Mouse (Mus musculus) hindbrain, embryonic 14.5 days (tissue): ENCODE measurements around the gene Vmn1r68. TPM values are rescaled to one million over a fixed set of nuclear protein-coding genes. Genes with fewer than 3 reads are reported as not detected.

Experiments used
- ATAC-seq: fragments of 200-750 bp; cut with Nextera tagmentation; 2 replicates; pipeline ENCODE4 v1.8.0; 2017; ENCODE audit warnings: moderate number of reproducible peaks, mild to moderate bottlenecking, moderate TSS enrichment, moderate library complexity; ENCODE audit not compliant: low FRiP score
- DNase-seq: peaks from one replicate; pipeline ENCODE4 v3.0.0-alpha.2; 2015; ENCODE audit warnings: low spot score
- H3K27ac ChIP-seq: fragments of 300-500 bp; sonication (generic); 2 replicates; pipeline ENCODE4 v1.5.1; 2014; ENCODE audit warnings: mild to moderate bottlenecking, moderate library complexity
- H3K27me3 ChIP-seq: fragments of 300-500 bp; sonication (generic); 2 replicates; pipeline ENCODE4 v1.6.1; 2014; ENCODE audit warnings: mild to moderate bottlenecking, low read length, mixed read lengths; ENCODE audit not compliant: control insufficient read depth, insufficient read depth
- H3K36me3 ChIP-seq: fragments of 300-500 bp; sonication (generic); replicated peaks from 2 replicates; pipeline ENCODE4 v1.6.1; 2014; ENCODE audit not compliant: control insufficient read depth, insufficient read depth
- H3K4me1 ChIP-seq: fragments of 300-500 bp; sonication (generic); replicated peaks from 2 replicates; pipeline ENCODE4 v1.6.1; 2014; ENCODE audit warnings: antibody characterized with exemption, low read length, mixed read lengths; ENCODE audit not compliant: control insufficient read depth, insufficient read depth
- H3K4me2 ChIP-seq: fragments of 300-500 bp; sonication (generic); replicated peaks from 2 replicates; pipeline ENCODE4 v1.6.1; 2014; ENCODE audit warnings: mild to moderate bottlenecking, moderate library complexity
- H3K4me3 ChIP-seq: fragments of 300-500 bp; sonication (generic); replicated peaks from 2 replicates; pipeline ENCODE4 v1.5.1; 2014; ENCODE audit warnings: mild to moderate bottlenecking, low read length
- H3K9ac ChIP-seq: fragments of 300-500 bp; sonication (generic); 2 replicates; pipeline ENCODE4 v1.6.1; 2014
- H3K9me3 ChIP-seq: fragments of 300-500 bp; sonication (generic); 2 replicates; pipeline ENCODE4 v1.6.1; 2016; ENCODE audit warnings: low read length; ENCODE audit not compliant: control insufficient read depth
- WGBS: fragments of 180-500 bp; shearing (Covaris S2); extraction: QIAGEN DNeasy Blood & Tissue Kit; methylation state at CpG from one replicate; pipeline ENCODE4 v1.1.7; 2014; 5-methylcytosine and 5-hydroxymethylcytosine counted together
- polyA plus RNA-seq: library from polyadenylated mRNA; unstranded; fragments of >200 nt; fragmentation: Nextera tagmentation; extraction: Ambion mirVana; gene quantifications from 2 replicates; pipeline ENCODE4 v1.2.1, GENCODE M21; 2014

The Vmn1r68 gene
- polyA plus RNA-seq = not detected in 2 replicates

DNA sequence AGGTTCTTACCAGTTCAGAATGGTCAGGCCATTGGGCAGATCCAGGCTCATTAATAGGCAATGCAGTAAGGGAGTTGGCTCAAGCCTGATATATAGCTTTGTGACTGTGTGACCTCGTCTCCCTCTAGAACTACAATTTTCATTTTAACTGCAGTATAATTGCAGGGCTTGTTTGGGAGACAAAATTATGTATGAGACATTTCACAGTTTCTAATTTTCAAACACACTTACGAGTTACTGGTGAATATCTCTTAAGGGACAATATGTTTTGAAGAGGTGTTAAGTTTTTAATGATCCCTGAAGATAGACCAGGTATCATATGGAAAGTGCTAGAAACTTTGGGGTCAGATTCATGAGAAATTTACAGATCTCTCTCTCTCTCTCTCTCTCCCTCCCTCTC lies at the start of gene Vmn1r68:
TSS of gene Vmn1r68 (minus strand) at position 101 of the 400 bp plus-strand sequence.
- Histone ChIP-seq H3K27me3 (no peaks in the 10 kb centered on the region), H3K27ac (no peak within 1 kb of the TSS), H3K9me3 (peaks cover 11% of the 10 kb centered on the region; the same call in 1 of the 2 replicates), H3K4me3 (no peak within 1 kb of the TSS), H3K4me1 (no peaks in the 10 kb centered on the region), H3K9ac (no peak within 1 kb of the TSS), H3K36me3 (no peaks in the 10 kb centered on the region), H3K4me2 (no peak within 1 kb of the TSS)
- ATAC-seq = no peak
- DNase-seq = no peak
- WGBS = 70% methylated on average over 2 of the region's 2 CpGs

DNA sequence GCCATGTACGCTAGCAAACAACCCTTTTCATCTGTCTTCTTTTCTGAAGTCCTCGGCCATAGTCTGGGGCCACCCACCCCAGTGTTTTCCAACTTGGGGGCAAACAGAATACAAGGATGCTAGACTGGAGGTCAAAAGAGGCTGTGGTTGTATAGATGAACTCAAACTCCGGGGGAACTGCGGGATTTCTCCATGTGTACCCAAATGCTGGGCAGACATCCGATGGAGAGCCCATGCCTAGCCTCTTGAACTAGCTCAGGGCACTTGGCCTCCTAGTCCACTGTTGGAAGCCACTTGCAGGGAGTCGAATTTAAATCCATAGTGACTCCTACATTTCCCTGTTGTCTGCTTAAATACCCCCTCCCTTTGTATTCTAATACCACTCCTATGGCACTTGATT lies 62.7 kb downstream of the Vmn1r68 start:
- DNase-seq = no peak
- no peak for ATAC-seq
- H3K27ac ChIP-seq = no peak overlapping the region

GRCm38 (mm10) chr7:10494786-10495521 lies 63.3 kb downstream of the Vmn1r68 start, which contains the start of gene Zik1:
Zik1 (minus strand) TSS chr7:10495394.
- no peaks in the 10 kb centered on the region for H3K27me3 ChIP-seq
- peaks cover 30% of the 10 kb centered on the region for H3K36me3 ChIP-seq
- DNase-seq = peak; percentile 89
- WGBS = 1% methylated on average over 33 of the region's 33 CpGs
- peak within 1 kb of the TSS; percentile 61 for H3K4me3 ChIP-seq
- peak within 1 kb of the TSS; percentile 75 for H3K27ac ChIP-seq
- H3K4me1 ChIP-seq = peaks cover 19% of the 10 kb centered on the region
- ATAC-seq = peak; percentile 99
- H3K4me2 ChIP-seq = peak within 1 kb of the TSS; percentile 82
- H3K9me3 ChIP-seq = no peaks in the 10 kb centered on the region
- peak within 1 kb of the TSS; percentile 82 for H3K9ac ChIP-seq

More for the DNA sequence above, 62.7 kb downstream of the Vmn1r68 start:
- Histone ChIP-seq H3K36me3 (peaks cover 24% of the 10 kb centered on the region), H3K4me1 (peaks cover 19% of the 10 kb centered on the region), H3K4me3 (peak overlapping the region; percentile 61), H3K27me3 (no peaks in the 10 kb centered on the region), H3K9ac (peak overlapping the region; percentile 82), H3K4me2 (peak overlapping the region; percentile 82), H3K9me3 (no peaks in the 10 kb centered on the region)
- 32% methylated on average over 6 of the region's 6 CpGs for WGBS

GRCm38 (mm10) chr7:10480588-10481233 lies 77.6 kb downstream of the Vmn1r68 start:
- ATAC-seq = peak; percentile 68; the same call in 1 of the 2 replicates
- Histone ChIP-seq H3K27me3 (no peaks in the 10 kb centered on the region), H3K4me2 (peak overlapping the region; percentile 39), H3K4me1 (no peaks in the 10 kb centered on the region), H3K4me3 (peak overlapping the region; percentile 29), H3K9ac (peak overlapping the region; percentile 16; the same call in 1 of the 2 replicates), H3K9me3 (no peaks in the 10 kb centered on the region), H3K27ac (no peak overlapping the region), H3K36me3 (no peaks in the 10 kb centered on the region)
- WGBS = 62% methylated on average over 18 of the region's 18 CpGs
- DNase-seq = peak; percentile 65

GRCm38 (mm10) chr7:10479813-10480212 lies 78.5 kb downstream of the Vmn1r68 start:
- no peak overlapping the region for H3K4me3 ChIP-seq
- DNase-seq (no peak), ATAC-seq (no peak)
- H3K4me2 ChIP-seq = no peak overlapping the region
- no peaks in the 10 kb centered on the region for H3K9me3 ChIP-seq
- H3K36me3 ChIP-seq = no peaks in the 10 kb centered on the region
- no peak overlapping the region for H3K27ac ChIP-seq
- H3K4me1 ChIP-seq = no peaks in the 10 kb centered on the region
- H3K9ac ChIP-seq = no peak overlapping the region
- H3K27me3 ChIP-seq = no peaks in the 10 kb centered on the region

GRCm38 (mm10) chr7:10458166-10458565 lies 100.1 kb downstream of the Vmn1r68 start:
- Histone ChIP-seq H3K27ac (no peak overlapping the region), H3K9ac (no peak overlapping the region), H3K36me3 (no peaks in the 10 kb centered on the region), H3K4me3 (no peak overlapping the region), H3K27me3 (no peaks in the 10 kb centered on the region), H3K4me1 (no peaks in the 10 kb centered on the region), H3K9me3 (peaks cover 12% of the 10 kb centered on the region), H3K4me2 (no peak overlapping the region)
- ATAC-seq (no peak), DNase-seq (no peak)
- WGBS = 75% methylated on average over 3 of the region's 3 CpGs

Other genes starting within 250 kb of the Vmn1r68 start
- not detected in 2 replicates for gene Vmn1r67, start 115.2 kb downstream of the Vmn1r68 start, polyA plus RNA-seq
- 38.7 and 46.1 TPM in 2 replicates for gene Zik1, start 63.1 kb downstream of the Vmn1r68 start, polyA plus RNA-seq
- gene Vmn1r69, start 55.2 kb upstream of the Vmn1r68 start, polyA plus RNA-seq = not detected in 2 replicates
- not detected in 2 replicates for gene Vmn1r70, start 73.0 kb upstream of the Vmn1r68 start, polyA plus RNA-seq
- gene Nlrp4b, start 129.3 kb upstream of the Vmn1r68 start, polyA plus RNA-seq = not detected in 2 replicates
- not detected in 2 replicates for gene Vmn1r71, start 195.9 kb upstream of the Vmn1r68 start, polyA plus RNA-seq